Mouse (Mus musculus): ENCODE data around the gene Hba-a2. TPM values are rescaled to one million over a fixed set of nuclear protein-coding genes. Genes with fewer than 3 reads are reported as not detected.
"Not testable (repeated sequence)": the region's sequence is repeated elsewhere in the genome, so short reads cannot be mapped to it uniquely, and the experiment has no call there.

The Hba-a2 gene
- polyA plus RNA-seq, 1 experiment from 2014 or later = 67,294 TPM

DNA sequence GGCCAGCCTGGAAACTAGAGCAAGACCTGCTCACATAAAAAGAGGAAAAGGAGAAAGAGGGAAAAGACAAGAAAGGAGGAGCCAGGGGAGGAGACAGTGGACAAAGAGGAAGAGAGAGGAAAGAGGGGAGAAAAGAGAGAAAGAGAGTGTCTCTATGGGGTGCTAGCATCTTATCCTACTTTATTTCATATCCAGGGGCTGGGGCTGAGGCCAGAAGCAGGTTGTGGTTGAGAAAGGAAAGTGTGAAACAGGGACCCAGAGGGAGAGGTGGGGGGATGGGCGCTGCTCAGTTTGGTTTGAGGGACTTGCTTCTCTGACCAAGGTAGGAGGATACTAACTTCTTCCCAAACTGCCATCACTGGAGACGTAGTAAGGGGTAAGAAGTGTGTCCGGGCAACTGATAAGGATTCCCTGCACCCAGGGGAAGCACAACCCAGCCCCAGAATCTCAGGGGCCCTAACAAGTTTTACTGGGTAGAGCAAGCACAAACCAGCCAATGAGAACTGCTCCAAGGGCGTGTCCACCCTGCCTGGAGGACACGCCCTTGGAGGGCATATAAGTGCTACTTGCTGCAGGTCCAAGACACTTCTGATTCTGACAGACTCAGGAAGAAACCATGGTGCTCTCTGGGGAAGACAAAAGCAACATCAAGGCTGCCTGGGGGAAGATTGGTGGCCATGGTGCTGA lies 13.1 kb upstream of the Hba-a2 start, which contains the start of gene Hba-a1:
TSS of gene Hba-a1 (plus strand) at position 421 of the 687 bp plus-strand sequence.
- Histone ChIP-seq H3K4me2 (peak within 1 kb of the TSS; percentile 51), H3K9ac (0 out of 2 replicates have a peak within 1 kb of the TSS, but pooled peaks have one; percentile 14), H3K27me3 (replicated peaks) (peaks cover 58% of the 10 kb centered on the region), H3K27ac (replicated peaks) (peak within 1 kb of the TSS; percentile 68; the same call in 1 of the 2 replicates)
- H3K4me3 ChIP-seq, H3K9me3 ChIP-seq, H3K4me1 ChIP-seq, H3K36me3 ChIP-seq: not testable (repeated sequence)
- ATAC-seq (ENCODE audit: extremely low read depth, insufficient number of reproducible peaks, low FRiP score, low TSS enrichment) = peak; percentile 75
- WGBS = 25% methylated on average over 1 of the region's 5 CpGs

GRCm38 (mm10) chr11:32284582-32284981 lies 11.7 kb upstream of the Hba-a2 start:
- H3K9ac ChIP-seq; ATAC-seq (ENCODE audit: extremely low read depth, insufficient number of reproducible peaks, low FRiP score, low TSS enrichment); H3K4me1 ChIP-seq; H3K27ac ChIP-seq (replicated peaks); H3K4me3 ChIP-seq; H3K4me2 ChIP-seq; H3K9me3 ChIP-seq; H3K36me3 ChIP-seq: not testable (repeated sequence)
- 41% methylated on average over 2 of the region's 2 CpGs for WGBS
- peaks cover 51% of the 10 kb centered on the region for H3K27me3 ChIP-seq (replicated peaks)

GRCm38 (mm10) chr11:32285031-32285775 lies 11.1 kb upstream of the Hba-a2 start:
- no peak overlapping the region for H3K9ac ChIP-seq
- H3K27me3 ChIP-seq (replicated peaks) = peaks cover 46% of the 10 kb centered on the region
- H3K36me3 ChIP-seq = no peaks in the 10 kb centered on the region
- WGBS = 62% methylated on average over 7 of the region's 7 CpGs
- 0 out of 2 replicates have a peak overlapping the region, but pooled peaks have one; percentile 24 for H3K4me2 ChIP-seq
- H3K4me1 ChIP-seq = no peaks in the 10 kb centered on the region
- no peaks in the 10 kb centered on the region for H3K9me3 ChIP-seq
- H3K27ac ChIP-seq (replicated peaks) = peak overlapping the region; percentile 20
- H3K4me3 ChIP-seq = peak overlapping the region; percentile 14
- no peak for ATAC-seq (ENCODE audit: extremely low read depth, insufficient number of reproducible peaks, low FRiP score, low TSS enrichment)

DNA sequence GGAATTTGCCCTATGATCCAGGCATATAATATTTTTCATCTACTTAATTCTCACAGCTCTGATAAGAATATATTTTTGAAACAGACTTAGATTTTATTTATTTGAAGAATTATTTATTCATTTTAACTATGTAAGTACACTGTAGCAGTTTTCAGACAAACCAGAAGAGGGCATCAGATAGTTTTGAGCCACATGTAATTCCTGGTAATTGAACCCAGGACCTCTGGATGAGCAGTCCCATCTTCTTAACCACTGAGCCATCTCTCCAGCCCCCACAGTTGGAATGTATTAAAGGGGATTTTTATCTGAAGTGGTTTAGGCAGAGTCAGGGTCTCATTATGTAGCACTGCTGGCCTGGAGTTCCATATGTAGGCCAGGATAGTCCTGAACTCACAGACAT lies 10.4 kb upstream of the Hba-a2 start:
- not testable (repeated sequence) for H3K9me3 ChIP-seq; H3K4me2 ChIP-seq; H3K4me1 ChIP-seq; H3K4me3 ChIP-seq; ATAC-seq (ENCODE audit: extremely low read depth, insufficient number of reproducible peaks, low FRiP score, low TSS enrichment); H3K27ac ChIP-seq (replicated peaks); H3K9ac ChIP-seq; H3K36me3 ChIP-seq
- peaks cover 39% of the 10 kb centered on the region for H3K27me3 ChIP-seq (replicated peaks)

DNA sequence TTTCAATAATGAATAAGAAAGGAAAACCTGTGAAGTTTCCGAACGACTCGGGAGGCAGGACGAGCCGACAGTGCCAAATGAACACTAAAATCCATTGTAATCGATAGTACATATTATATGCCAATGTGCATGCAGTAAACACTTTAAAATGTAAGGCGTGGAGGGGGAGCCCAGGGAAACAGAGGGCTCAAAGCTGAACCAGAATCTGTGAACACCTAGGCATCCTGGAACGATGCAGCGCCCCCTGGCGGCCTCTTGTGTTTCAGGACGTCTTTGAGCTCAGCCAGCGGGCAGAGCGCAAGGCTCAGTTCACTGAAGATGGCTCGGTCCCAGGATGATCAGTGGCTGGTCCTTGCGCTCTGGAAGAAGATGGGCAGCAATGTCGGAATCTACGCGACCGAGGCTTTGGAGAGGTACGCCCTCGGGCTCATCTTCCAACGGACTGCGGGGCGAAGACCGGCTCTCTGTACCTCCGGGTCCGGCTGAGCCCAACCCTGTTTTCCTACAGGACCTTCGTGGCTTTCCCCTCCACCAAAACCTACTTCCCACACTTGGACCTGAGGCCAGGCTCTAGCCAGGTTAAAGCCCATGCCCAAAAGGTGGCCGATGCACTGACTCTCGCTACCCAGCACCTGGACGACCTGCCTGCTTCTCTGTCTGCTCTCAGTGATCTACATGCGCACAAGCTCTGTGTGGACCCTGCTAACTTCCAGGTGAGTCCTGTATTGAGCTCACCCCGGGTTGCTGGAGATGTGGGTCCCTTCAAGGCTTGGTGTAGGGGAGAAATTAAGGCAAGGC lies 9.4 kb upstream of the Hba-a2 start, which contains the start of gene Hbq1b:
TSS of gene Hbq1b (plus strand) at position 271 of the 798 bp plus-strand sequence.
- H3K27me3 ChIP-seq (replicated peaks) = peaks cover 30% of the 10 kb centered on the region
- peak within 1 kb of the TSS; percentile 66 for H3K4me2 ChIP-seq
- ATAC-seq (ENCODE audit: extremely low read depth, insufficient number of reproducible peaks, low FRiP score, low TSS enrichment) = peak; percentile 28; the same call in 1 of the 2 replicates
- 19% methylated on average over 32 of the region's 33 CpGs for WGBS
- peak within 1 kb of the TSS; percentile 62; the same call in 1 of the 2 replicates for H3K9ac ChIP-seq
- H3K36me3 ChIP-seq, H3K9me3 ChIP-seq, H3K4me1 ChIP-seq: not testable (repeated sequence)
- H3K27ac ChIP-seq (replicated peaks) = peak within 1 kb of the TSS; percentile 46; the same call in 1 of the 2 replicates
- H3K4me3 ChIP-seq = peak within 1 kb of the TSS; percentile 40

- no peak for ATAC-seq (ENCODE audit: extremely low read depth, insufficient number of reproducible peaks, low FRiP score, low TSS enrichment)
- peak overlapping the region; percentile 46; the same call in 1 of the 2 replicates for H3K27ac ChIP-seq (replicated peaks)
- no peaks in the 10 kb centered on the region for H3K4me1 ChIP-seq
- 55% methylated on average over 9 of the region's 9 CpGs for WGBS
- H3K4me3 ChIP-seq = peak overlapping the region; percentile 40
- no peaks in the 10 kb centered on the region for H3K36me3 ChIP-seq
- no peaks in the 10 kb centered on the region for H3K9me3 ChIP-seq
- H3K27me3 ChIP-seq (replicated peaks) = peaks cover 27% of the 10 kb centered on the region
- peak overlapping the region; percentile 59; the same call in 1 of the 2 replicates for H3K9ac ChIP-seq
- H3K4me2 ChIP-seq = peak overlapping the region; percentile 66
Measured at GRCm38 (mm10) chr11:32287493-32287825, 8.8 kb upstream of the Hba-a2 start.

- peak overlapping the region; percentile 66; the same call in 1 of the 2 replicates for H3K4me2 ChIP-seq
- ATAC-seq (ENCODE audit: extremely low read depth, insufficient number of reproducible peaks, low FRiP score, low TSS enrichment) = not testable (repeated sequence)
Measured at GRCm38 (mm10) chr11:32292819-32293218, 3.5 kb upstream of the Hba-a2 start.

GRCm38 (mm10) chr11:32293479-32293878 lies 2.8 kb upstream of the Hba-a2 start:
- H3K4me3 ChIP-seq; H3K9me3 ChIP-seq; H3K4me1 ChIP-seq; ATAC-seq (ENCODE audit: extremely low read depth, insufficient number of reproducible peaks, low FRiP score, low TSS enrichment); H3K36me3 ChIP-seq; H3K9ac ChIP-seq: not testable (repeated sequence)
- Histone ChIP-seq H3K27me3 (replicated peaks) (peaks cover 25% of the 10 kb centered on the region), H3K27ac (replicated peaks) (peak overlapping the region; percentile 67), H3K4me2 (peak overlapping the region; percentile 51)
- WGBS = 50% methylated on average over 3 of the region's 3 CpGs

More at GRCm38 (mm10) chr11:32292819-32293218, 3.5 kb upstream of the Hba-a2 start:
- peak overlapping the region; percentile 52; the same call in 1 of the 2 replicates for H3K27ac ChIP-seq (replicated peaks)
- H3K4me3 ChIP-seq, H3K4me1 ChIP-seq, H3K9me3 ChIP-seq, H3K36me3 ChIP-seq, H3K9ac ChIP-seq: not testable (repeated sequence)
- 65% methylated on average over 4 of the region's 4 CpGs for WGBS
- H3K27me3 ChIP-seq (replicated peaks) = peaks cover 30% of the 10 kb centered on the region

GRCm38 (mm10) chr11:32297417-32297816 lies 1.1 kb downstream of the Hba-a2 start:
- Histone ChIP-seq H3K27me3 (replicated peaks) (peaks cover 42% of the 10 kb centered on the region), H3K4me3 (peak overlapping the region; percentile 17; the same call in 1 of the 2 replicates)
- H3K27ac ChIP-seq (replicated peaks); H3K9me3 ChIP-seq; ATAC-seq (ENCODE audit: extremely low read depth, insufficient number of reproducible peaks, low FRiP score, low TSS enrichment); H3K4me2 ChIP-seq; H3K4me1 ChIP-seq; H3K9ac ChIP-seq; H3K36me3 ChIP-seq: not testable (repeated sequence)
- WGBS = 19% methylated on average over 2 of the region's 2 CpGs

GRCm38 (mm10) chr11:32297866-32298531 lies 1.7 kb downstream of the Hba-a2 start:
- H3K9ac ChIP-seq = no peak overlapping the region
- H3K27me3 ChIP-seq (replicated peaks) = peaks cover 48% of the 10 kb centered on the region
- ATAC-seq (ENCODE audit: extremely low read depth, insufficient number of reproducible peaks, low FRiP score, low TSS enrichment) = no peak
- WGBS = 70% methylated on average over 1 of the region's 1 CpGs
- no peak overlapping the region; the same call in 1 of the 2 replicates for H3K27ac ChIP-seq (replicated peaks)
- H3K36me3 ChIP-seq = no peaks in the 10 kb centered on the region
- peak overlapping the region; percentile 20; the same call in 1 of the 2 replicates for H3K4me2 ChIP-seq
- H3K4me1 ChIP-seq = no peaks in the 10 kb centered on the region
- H3K9me3 ChIP-seq = no peaks in the 10 kb centered on the region
- H3K4me3 ChIP-seq = peak overlapping the region; percentile 29

Data from heart, embryonic 13.5 days (tissue).